Mouse (Mus musculus) lung, embryonic 15.5 days (tissue): ENCODE results near the gene Mrpl44. TPM values are rescaled to one million over a fixed set of nuclear protein-coding genes. Genes with fewer than 3 reads are reported as not detected.

ENCODE experiments used
- ATAC-seq: fragments of 200-750 bp; cut with Nextera tagmentation; 2 replicates; pipeline ENCODE4 v1.8.0; 2017; ENCODE audit warnings: moderate number of reproducible peaks, borderline replicate concordance; ENCODE audit not compliant: low FRiP score, low TSS enrichment; ENCODE audit errors: extremely low read depth
- H3K27ac ChIP-seq: fragments of 300-500 bp; sonication (generic); 2 replicates; pipeline ENCODE4 v1.5.1; 2015; ENCODE audit warnings: moderate library complexity, mild to moderate bottlenecking, inconsistent platforms
- H3K27me3 ChIP-seq: fragments of 300-500 bp; sonication (generic); 2 replicates; pipeline ENCODE4 v1.6.1; 2015; ENCODE audit warnings: inconsistent platforms
- H3K36me3 ChIP-seq: fragments of 300-500 bp; sonication (generic); 2 replicates; pipeline ENCODE4 v1.6.1; 2015; ENCODE audit warnings: inconsistent platforms
- H3K4me1 ChIP-seq: fragments of 300-500 bp; sonication (generic); 2 replicates; pipeline ENCODE4 v1.6.1; 2015; ENCODE audit warnings: inconsistent platforms
- H3K4me2 ChIP-seq: fragments of 300-500 bp; sonication (generic); 2 replicates; pipeline ENCODE4 v1.6.1; 2015; ENCODE audit warnings: inconsistent platforms, mild to moderate bottlenecking, moderate library complexity
- H3K4me3 ChIP-seq: fragments of 300-500 bp; sonication (generic); 2 replicates; pipeline ENCODE4 v1.5.1; 2015; ENCODE audit warnings: mild to moderate bottlenecking, inconsistent platforms
- H3K9ac ChIP-seq: fragments of 300-500 bp; sonication (generic); 2 replicates; pipeline ENCODE4 v1.6.1; 2015; ENCODE audit warnings: inconsistent platforms
- H3K9me3 ChIP-seq: fragments of 300-500 bp; sonication (generic); 2 replicates; pipeline ENCODE4 v1.6.1; 2016; ENCODE audit warnings: inconsistent platforms
- WGBS: fragments of 180-500 bp; shearing (Covaris S2); methylation state at CpG from one replicate; pipeline ENCODE4 v1.1.7; 2015; 5-methylcytosine and 5-hydroxymethylcytosine counted together
- polyA plus RNA-seq: library from polyadenylated mRNA; unstranded; fragments of >200 nt; fragmentation: Nextera tagmentation; extraction: Ambion mirVana; gene quantifications from 2 replicates; pipeline ENCODE4 v1.2.1, GENCODE M21; 2015

Gene Mrpl44
- polyA plus RNA-seq, 1 experiment from 2014 or later: 59.2 TPM

DNA sequence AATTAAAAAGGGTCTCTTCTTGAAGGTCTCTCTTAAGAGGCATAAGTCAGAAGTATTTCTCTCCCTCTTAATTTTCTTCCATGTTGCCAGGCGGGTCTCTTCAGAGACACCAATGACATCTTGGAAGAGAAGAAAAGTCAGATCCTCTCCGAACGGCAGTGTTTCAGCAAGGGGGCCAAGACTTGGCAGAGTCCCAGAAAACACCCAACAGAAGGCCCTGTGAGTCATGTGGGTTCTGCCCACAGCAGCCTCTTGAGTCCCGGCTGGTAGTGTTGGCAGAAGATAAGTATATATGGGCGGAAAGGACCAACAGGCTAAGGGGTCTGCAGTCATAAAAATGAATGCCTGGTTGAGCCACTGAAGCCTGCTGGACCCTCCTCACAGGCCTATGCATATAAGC is 31.0 kb downstream of the Mrpl44 start:
- Histone ChIP-seq H3K27ac (peak overlapping the region; percentile 3; the same call in 1 of the 2 replicates), H3K4me2 (no peak overlapping the region), H3K4me1 (peaks cover 9% of the 10 kb centered on the region; the same call in 1 of the 2 replicates), H3K9ac (no peak overlapping the region), H3K36me3 (peaks cover 4% of the 10 kb centered on the region; the same call in 1 of the 2 replicates), H3K4me3 (no peak overlapping the region), H3K9me3 (no peaks in the 10 kb centered on the region), H3K27me3 (no peaks in the 10 kb centered on the region)
- peak; percentile 80 for ATAC-seq
- 33% methylated on average over 5 of the region's 5 CpGs for WGBS

DNA sequence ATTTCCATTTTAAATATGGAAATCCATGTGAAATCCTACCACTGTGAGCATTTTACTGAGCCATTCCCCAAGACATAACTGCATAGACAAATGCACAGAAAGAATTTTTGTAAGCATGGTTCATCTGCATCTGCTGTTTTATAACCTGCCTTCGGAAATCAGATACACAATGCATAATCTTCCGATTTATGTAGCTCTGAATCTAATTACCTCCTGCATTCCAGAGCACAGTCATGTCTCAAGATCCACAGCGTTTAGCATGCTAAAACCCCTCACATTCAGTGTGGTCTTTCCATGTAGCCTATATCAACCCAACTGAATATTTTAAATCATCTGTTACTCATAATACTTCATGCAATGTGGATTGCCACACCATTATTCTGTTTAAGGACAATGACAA is 33.6 kb downstream of the Mrpl44 start:
- Histone ChIP-seq H3K27me3 (no peaks in the 10 kb centered on the region), H3K9ac (no peak overlapping the region), H3K4me3 (no peak overlapping the region), H3K9me3 (no peaks in the 10 kb centered on the region), H3K27ac (no peak overlapping the region), H3K36me3 (peaks cover 4% of the 10 kb centered on the region), H3K4me1 (peaks cover 9% of the 10 kb centered on the region; the same call in 1 of the 2 replicates), H3K4me2 (no peak overlapping the region)
- 77% methylated on average over 3 of the region's 3 CpGs for WGBS
- ATAC-seq: no peak

DNA sequence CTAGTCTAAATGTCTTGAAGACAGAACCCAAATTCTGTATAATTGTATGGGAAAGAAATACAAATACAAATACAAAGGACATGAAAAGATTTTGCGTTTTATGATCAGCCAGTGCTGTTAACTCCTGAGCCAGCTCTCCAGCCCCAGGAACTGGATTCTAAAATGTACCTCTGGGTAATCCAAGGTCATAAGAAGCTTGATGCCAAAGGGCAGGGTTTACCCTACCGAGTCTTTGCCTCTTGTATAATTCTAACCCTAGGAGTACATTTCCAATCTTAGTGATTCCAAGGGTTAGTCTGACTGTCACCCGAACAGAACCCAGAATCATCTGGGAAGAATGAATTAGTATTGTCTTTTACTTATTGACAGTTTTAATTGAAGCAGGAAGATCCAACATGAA is 39.6 kb downstream of the Mrpl44 start:
- no peak overlapping the region for H3K27ac ChIP-seq
- no peaks in the 10 kb centered on the region for H3K9me3 ChIP-seq
- no peak overlapping the region for H3K4me3 ChIP-seq
- no peak overlapping the region for H3K9ac ChIP-seq
- no peaks in the 10 kb centered on the region for H3K27me3 ChIP-seq
- 91% methylated on average over 3 of the region's 3 CpGs for WGBS
- ATAC-seq: no peak
- H3K4me1 ChIP-seq: no peaks in the 10 kb centered on the region
- no peak overlapping the region for H3K4me2 ChIP-seq
- H3K36me3 ChIP-seq: peaks cover 12% of the 10 kb centered on the region

DNA sequence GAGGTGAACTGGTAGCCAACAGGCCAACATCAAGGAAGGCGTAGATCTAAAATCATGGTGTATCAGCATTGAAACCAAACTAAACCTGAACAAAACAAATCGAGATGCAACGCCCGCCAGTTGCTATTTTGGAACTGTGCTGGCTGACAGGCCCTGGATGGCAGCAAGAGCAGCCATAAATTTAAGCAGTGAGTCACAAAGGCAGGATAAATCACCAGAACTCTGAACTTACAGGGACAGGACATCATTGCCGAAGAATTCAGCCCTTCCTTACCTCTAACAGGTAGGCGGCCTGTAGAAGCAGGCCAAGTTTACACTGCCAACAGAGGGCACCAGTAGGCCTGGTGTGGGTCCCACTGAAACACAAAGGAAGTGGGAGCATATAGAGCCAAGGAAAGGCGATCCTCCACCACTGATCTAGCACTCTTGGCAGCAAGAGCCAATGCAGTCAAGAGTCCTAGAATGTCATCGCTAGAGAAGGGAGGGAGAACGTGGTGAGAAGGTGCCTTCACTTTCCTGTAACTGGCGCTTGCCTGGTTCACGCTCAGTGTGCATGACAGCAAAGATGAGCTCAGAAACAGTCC is 43.6 kb downstream of the Mrpl44 start:
- Histone ChIP-seq H3K9me3 (no peaks in the 10 kb centered on the region), H3K36me3 (peaks cover 18% of the 10 kb centered on the region; the same call in 1 of the 2 replicates), H3K27ac (no peak overlapping the region), H3K4me3 (no peak overlapping the region), H3K9ac (no peak overlapping the region), H3K27me3 (no peaks in the 10 kb centered on the region), H3K4me1 (peaks cover 16% of the 10 kb centered on the region), H3K4me2 (no peak overlapping the region)
- ATAC-seq: no peak
- 85% methylated on average over 11 of the region's 11 CpGs for WGBS

DNA sequence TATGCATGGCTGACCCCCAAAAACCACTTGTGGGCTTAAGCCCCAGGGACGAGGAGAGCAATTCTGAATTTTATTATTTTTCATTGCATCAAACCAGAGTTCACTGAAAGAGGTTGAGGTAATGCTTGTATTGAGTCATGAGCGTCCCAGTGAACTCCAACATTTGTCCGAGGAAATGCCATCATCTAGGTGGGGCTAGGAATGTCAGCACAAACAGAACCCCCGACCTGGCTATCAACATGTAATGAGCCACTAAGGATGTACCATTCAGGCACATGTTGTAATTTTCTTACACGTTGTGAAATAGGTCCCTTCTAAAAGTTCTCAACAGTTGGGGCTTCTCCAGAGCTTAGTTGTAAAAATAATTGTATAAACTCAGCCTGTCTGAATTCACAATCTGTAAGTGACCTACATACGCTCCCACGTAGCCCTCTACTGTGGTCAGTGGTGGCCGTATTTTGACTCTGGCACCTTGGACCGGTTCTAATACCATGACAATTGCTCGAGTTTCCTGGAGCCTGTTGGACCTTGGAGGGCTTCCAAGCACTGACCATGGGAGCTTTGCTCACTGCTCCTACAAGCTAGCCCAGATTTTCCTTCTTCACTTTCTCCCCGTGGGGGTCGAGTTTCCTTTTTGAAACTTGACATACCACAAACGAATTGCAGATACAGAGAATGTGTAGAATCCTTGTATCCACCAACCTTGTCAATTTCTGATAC is 47.1 kb downstream of the Mrpl44 start:
- Histone ChIP-seq H3K4me1 (peaks cover 28% of the 10 kb centered on the region), H3K27ac (peak overlapping the region; percentile 46), H3K36me3 (0 out of 2 replicates have a peak, but pooled peaks cover 7% of the 10 kb centered on the region), H3K27me3 (no peaks in the 10 kb centered on the region), H3K9ac (no peak overlapping the region), H3K9me3 (no peaks in the 10 kb centered on the region), H3K4me2 (no peak overlapping the region), H3K4me3 (no peak overlapping the region)
- ATAC-seq: peak; percentile 52
- 50% methylated on average over 13 of the region's 13 CpGs for WGBS

DNA sequence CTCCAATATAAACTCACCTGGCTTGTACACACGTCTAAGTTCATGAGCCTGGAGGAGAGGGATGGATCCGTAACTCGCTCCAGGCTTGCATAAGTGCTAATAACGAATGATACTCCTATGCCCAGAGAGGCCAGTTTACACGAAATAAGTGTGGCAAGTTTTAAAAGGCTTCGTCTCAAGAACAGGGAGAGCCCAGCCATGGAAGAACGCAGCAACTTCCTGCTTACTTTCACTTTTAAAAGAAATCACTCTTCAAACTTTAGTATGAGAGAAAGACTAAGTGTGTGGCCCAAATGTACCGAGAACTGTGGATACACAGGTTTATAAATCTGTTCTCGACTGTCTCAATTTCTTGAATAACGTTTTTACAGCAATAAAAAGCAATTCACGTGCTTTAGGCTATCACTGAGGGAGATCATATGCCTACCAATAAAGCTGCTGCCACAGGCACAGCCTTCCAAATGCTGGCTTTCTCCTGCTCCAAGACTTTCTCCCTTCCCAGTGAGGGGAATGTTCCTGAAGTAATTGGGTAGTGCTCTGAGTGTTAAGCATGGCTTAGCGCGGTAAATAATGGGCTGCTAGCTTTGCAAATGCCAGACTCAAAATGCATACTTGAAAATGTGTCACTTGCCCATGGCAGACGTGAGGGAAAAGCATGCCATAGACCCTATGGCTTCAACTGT is 48.3 kb downstream of the Mrpl44 start:
- H3K27me3 ChIP-seq: no peaks in the 10 kb centered on the region
- H3K27ac ChIP-seq: peak overlapping the region; percentile 46
- H3K4me3 ChIP-seq: peak overlapping the region; percentile 12; the same call in 1 of the 2 replicates
- 37% methylated on average over 14 of the region's 14 CpGs for WGBS
- peaks cover 28% of the 10 kb centered on the region for H3K4me1 ChIP-seq
- no peak overlapping the region for H3K9ac ChIP-seq
- H3K9me3 ChIP-seq: no peaks in the 10 kb centered on the region
- ATAC-seq: peak; percentile 39; the same call in 1 of the 2 replicates
- 0 out of 2 replicates have a peak, but pooled peaks cover 7% of the 10 kb centered on the region for H3K36me3 ChIP-seq
- H3K4me2 ChIP-seq: peak overlapping the region; percentile 36

Other genes starting within 250 kb of the Mrpl44 start
- gene Ap1s3, start 104.0 kb upstream of the Mrpl44 start, polyA plus RNA-seq: 0.34 and 0.76 TPM in 2 replicates
- 43.0 and 45.1 TPM in 2 replicates for gene Wdfy1, start 125 bp downstream of the Mrpl44 start, polyA plus RNA-seq
- 357 TPM in 2 replicates for gene Serpine2, start 85.2 kb downstream of the Mrpl44 start, polyA plus RNA-seq